Mouse (Mus musculus) right cerebral cortex, postnatal 4 days (tissue): ENCODE data around the gene Wfikkn1.
A peak's percentile ranks its signal among the peaks of the same experiment; 100 is the strongest.

Experiments
- DNase-seq: peaks from one replicate; pipeline ENCODE4 v3.0.0-alpha.2; 2022

Wfikkn1 gene

GRCm38 (mm10) chr17:25867836-25868600, 12.6 kb downstream of the Wfikkn1 start:
- peak; percentile 44 for DNase-seq

- DNase-seq = no peak
Measured at GRCm38 (mm10) chr17:25867509-25867835, 13.2 kb downstream of the Wfikkn1 start.

- no peak for DNase-seq
Measured at GRCm38 (mm10) chr17:25866172-25866571, 14.5 kb downstream of the Wfikkn1 start.

- DNase-seq = no peak
Measured at GRCm38 (mm10) chr17:25865288-25865687, 15.4 kb downstream of the Wfikkn1 start.

- no peak for DNase-seq
Measured at GRCm38 (mm10) chr17:25864311-25864710, 16.3 kb downstream of the Wfikkn1 start.

GRCm38 (mm10) chr17:25863681-25864080, 17.0 kb downstream of the Wfikkn1 start:
- no peak for DNase-seq

- no peak for DNase-seq
Measured at GRCm38 (mm10) chr17:25861704-25862612, 18.7 kb downstream of the Wfikkn1 start.

- peak; percentile 87 for DNase-seq
Measured at GRCm38 (mm10) chr17:25860832-25861703, 19.6 kb downstream of the Wfikkn1 start, which contains the start of gene Wdr90. TSS of gene Wdr90 (minus strand) at chr17:25861501.

GRCm38 (mm10) chr17:25860229-25860628, 20.4 kb downstream of the Wfikkn1 start:
- no peak for DNase-seq

- peak; percentile 91 for DNase-seq
Measured at GRCm38 (mm10) chr17:25844396-25844901, 36.2 kb downstream of the Wfikkn1 start, which contains the start of gene Rhot2. TSS of gene Rhot2 (minus strand) at chr17:25844851.

- DNase-seq = no peak
Measured at GRCm38 (mm10) chr17:25843636-25844395, 36.8 kb downstream of the Wfikkn1 start.

GRCm38 (mm10) chr17:25843122-25843521, 37.5 kb downstream of the Wfikkn1 start:
- no peak for DNase-seq

GRCm38 (mm10) chr17:25842509-25842908, 38.1 kb downstream of the Wfikkn1 start:
- DNase-seq = no peak

- DNase-seq = no peak
Measured at GRCm38 (mm10) chr17:25841117-25841880, 39.4 kb downstream of the Wfikkn1 start, which contains the start of gene Gm20683. TSS of gene Gm20683 (minus strand) at chr17:25841763.

- DNase-seq = no peak
Measured at GRCm38 (mm10) chr17:25840519-25840918, 40.1 kb downstream of the Wfikkn1 start.

GRCm38 (mm10) chr17:25839455-25840235, 41.0 kb downstream of the Wfikkn1 start:
- no peak for DNase-seq

GRCm38 (mm10) chr17:25838904-25839303, 41.8 kb downstream of the Wfikkn1 start:
- DNase-seq = no peak

- DNase-seq = no peak
Measured at GRCm38 (mm10) chr17:25837533-25837932, 43.1 kb downstream of the Wfikkn1 start.

GRCm38 (mm10) chr17:25837076-25837410, 43.6 kb downstream of the Wfikkn1 start, which contains the start of gene Rhbdl1:
TSS of gene Rhbdl1 (minus strand) at chr17:25837295.
- peak; percentile 89 for DNase-seq
